Mouse (Mus musculus): ENCODE measurements at regions not wholly inside any gene's neighbourhood (a gene's known extent, or its start where the extent isn't known, plus 50 kb on each side); places are given as distances from the start of the nearest gene placed in this dataset.

DNA sequence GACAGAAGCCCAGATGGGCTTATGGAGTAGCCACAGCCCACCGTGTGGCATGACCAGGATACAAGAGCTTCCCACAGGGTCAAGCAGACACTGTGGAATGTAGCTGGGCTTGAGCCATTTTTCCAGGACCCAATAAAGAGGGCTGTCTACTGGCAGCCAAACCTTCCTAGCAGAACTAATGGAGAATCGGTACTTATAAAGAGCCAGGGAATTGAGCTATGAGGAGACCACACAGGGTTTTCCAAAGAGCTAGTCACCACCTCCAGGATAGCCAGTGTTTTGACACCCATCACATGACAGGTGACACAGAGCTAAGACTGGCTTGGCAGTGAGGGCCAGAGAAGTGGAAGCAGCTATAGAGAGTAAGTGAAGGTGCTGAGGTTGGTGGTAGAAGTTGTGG is 149.9 kb downstream of the Map2k4 start:
- H3K27ac ChIP-seq (ENCODE audit: low read depth, low read length): no peak overlapping the region

GRCm38 (mm10) chr11:65637206-65637605 is 150.9 kb downstream of the Map2k4 start:
- Histone ChIP-seq H3K4me3 (ENCODE audit: low read depth, low read length) (no peak overlapping the region), H3K4me2 (no peak overlapping the region), H3K4me1 (replicated peaks; ENCODE audit: control insufficient read depth, insufficient read depth, low read length) (no peaks in the 10 kb centered on the region), H3K9me3 (ENCODE audit: control insufficient read depth, low read length) (no peaks in the 10 kb centered on the region), H3K36me3 (ENCODE audit: control insufficient read depth, insufficient read depth, low read length) (no peaks in the 10 kb centered on the region), H3K9ac (ENCODE audit: low read depth, low read length) (no peak overlapping the region), H3K27me3 (replicated peaks; ENCODE audit: control insufficient read depth, insufficient read depth, low read length) (peaks cover 3% of the 10 kb centered on the region; the same call in 1 of the 2 replicates), H3K27ac (ENCODE audit: low read depth, low read length) (no peak overlapping the region)
- WGBS: 76% methylated on average over 3 of the region's 3 CpGs
- no peak for DNase-seq (ENCODE audit: low spot score)
- ATAC-seq (replicated peaks; ENCODE audit: low FRiP score): no peak

More for the DNA sequence above, 149.9 kb downstream of the Map2k4 start:
- Histone ChIP-seq H3K4me2 (no peak overlapping the region), H3K36me3 (ENCODE audit: control insufficient read depth, insufficient read depth, low read length) (no peaks in the 10 kb centered on the region), H3K9me3 (ENCODE audit: control insufficient read depth, low read length) (no peaks in the 10 kb centered on the region), H3K4me1 (replicated peaks; ENCODE audit: control insufficient read depth, insufficient read depth, low read length) (no peaks in the 10 kb centered on the region), H3K27me3 (replicated peaks; ENCODE audit: control insufficient read depth, insufficient read depth, low read length) (no peaks in the 10 kb centered on the region), H3K9ac (ENCODE audit: low read depth, low read length) (no peak overlapping the region), H3K4me3 (ENCODE audit: low read depth, low read length) (no peak overlapping the region)
- ATAC-seq (replicated peaks; ENCODE audit: low FRiP score) (no peak), DNase-seq (ENCODE audit: low spot score) (no peak)
- WGBS: 87% methylated on average over 2 of the region's 2 CpGs

GRCm38 (mm10) chr11:65635307-65635706 is 152.8 kb downstream of the Map2k4 start:
- Histone ChIP-seq H3K4me1 (replicated peaks; ENCODE audit: control insufficient read depth, insufficient read depth, low read length) (no peaks in the 10 kb centered on the region), H3K4me2 (no peak overlapping the region), H3K36me3 (ENCODE audit: control insufficient read depth, insufficient read depth, low read length) (no peaks in the 10 kb centered on the region), H3K9ac (ENCODE audit: low read depth, low read length) (no peak overlapping the region), H3K27ac (ENCODE audit: low read depth, low read length) (no peak overlapping the region), H3K27me3 (replicated peaks; ENCODE audit: control insufficient read depth, insufficient read depth, low read length) (peaks cover 3% of the 10 kb centered on the region; the same call in 1 of the 2 replicates), H3K9me3 (ENCODE audit: control insufficient read depth, low read length) (no peaks in the 10 kb centered on the region), H3K4me3 (ENCODE audit: low read depth, low read length) (no peak overlapping the region)
- ATAC-seq (replicated peaks; ENCODE audit: low FRiP score): no peak
- WGBS: 62% methylated on average over 4 of the region's 4 CpGs
- DNase-seq (ENCODE audit: low spot score): no peak

GRCm38 (mm10) chr11:65631164-65631563 is 156.9 kb downstream of the Map2k4 start:
- H3K27me3 ChIP-seq (replicated peaks; ENCODE audit: control insufficient read depth, insufficient read depth, low read length): peaks cover 3% of the 10 kb centered on the region; the same call in 1 of the 2 replicates
- no peak for ATAC-seq (replicated peaks; ENCODE audit: low FRiP score)
- H3K9ac ChIP-seq (ENCODE audit: low read depth, low read length): no peak overlapping the region
- H3K4me1 ChIP-seq (replicated peaks; ENCODE audit: control insufficient read depth, insufficient read depth, low read length): no peaks in the 10 kb centered on the region
- no peak overlapping the region for H3K4me3 ChIP-seq (ENCODE audit: low read depth, low read length)
- no peak for DNase-seq (ENCODE audit: low spot score)
- H3K4me2 ChIP-seq: no peak overlapping the region
- H3K9me3 ChIP-seq (ENCODE audit: control insufficient read depth, low read length): no peaks in the 10 kb centered on the region
- H3K27ac ChIP-seq (ENCODE audit: low read depth, low read length): no peak overlapping the region
- 57% methylated on average over 3 of the region's 3 CpGs for WGBS
- no peaks in the 10 kb centered on the region for H3K36me3 ChIP-seq (ENCODE audit: control insufficient read depth, insufficient read depth, low read length)

- Histone ChIP-seq H3K4me3 (ENCODE audit: low read depth, low read length) (no peak overlapping the region), H3K36me3 (ENCODE audit: control insufficient read depth, insufficient read depth, low read length) (no peaks in the 10 kb centered on the region), H3K4me1 (replicated peaks; ENCODE audit: control insufficient read depth, insufficient read depth, low read length) (no peaks in the 10 kb centered on the region), H3K9me3 (ENCODE audit: control insufficient read depth, low read length) (no peaks in the 10 kb centered on the region), H3K9ac (ENCODE audit: low read depth, low read length) (no peak overlapping the region), H3K27ac (ENCODE audit: low read depth, low read length) (no peak overlapping the region), H3K27me3 (replicated peaks; ENCODE audit: control insufficient read depth, insufficient read depth, low read length) (peaks cover 3% of the 10 kb centered on the region; the same call in 1 of the 2 replicates), H3K4me2 (no peak overlapping the region)
- 93% methylated on average over 1 of the region's 1 CpGs for WGBS
- DNase-seq (ENCODE audit: low spot score) (no peak), ATAC-seq (replicated peaks; ENCODE audit: low FRiP score) (no peak)
Measured at GRCm38 (mm10) chr11:65630436-65630835, 157.7 kb downstream of the Map2k4 start.

DNA sequence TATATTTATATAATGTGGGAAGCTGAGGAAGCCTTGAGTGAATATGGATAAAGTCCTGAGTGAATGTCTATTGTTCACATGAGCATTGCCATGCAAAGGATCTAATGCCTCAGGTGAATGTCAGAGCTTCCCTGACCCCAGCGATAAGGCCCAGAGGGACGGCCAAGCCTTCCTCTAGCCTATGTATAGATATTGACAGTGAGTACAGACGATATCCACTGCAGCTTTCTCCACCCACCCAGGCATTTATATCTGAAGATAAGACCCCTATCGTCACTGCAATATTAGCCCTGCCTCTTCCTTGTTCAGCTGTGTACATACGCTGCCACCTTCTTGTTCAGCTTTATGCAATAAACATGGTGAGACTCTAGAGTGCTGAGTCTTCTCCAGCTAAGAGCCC is 158.8 kb downstream of the Map2k4 start:
- Histone ChIP-seq H3K27me3 (replicated peaks; ENCODE audit: control insufficient read depth, insufficient read depth, low read length) (peaks cover 3% of the 10 kb centered on the region; the same call in 1 of the 2 replicates), H3K4me1 (replicated peaks; ENCODE audit: control insufficient read depth, insufficient read depth, low read length) (no peaks in the 10 kb centered on the region), H3K4me3 (ENCODE audit: low read depth, low read length) (no peak overlapping the region), H3K9ac (ENCODE audit: low read depth, low read length) (no peak overlapping the region), H3K27ac (ENCODE audit: low read depth, low read length) (no peak overlapping the region), H3K9me3 (ENCODE audit: control insufficient read depth, low read length) (no peaks in the 10 kb centered on the region), H3K4me2 (no peak overlapping the region), H3K36me3 (ENCODE audit: control insufficient read depth, insufficient read depth, low read length) (no peaks in the 10 kb centered on the region)
- DNase-seq (ENCODE audit: low spot score) (no peak), ATAC-seq (replicated peaks; ENCODE audit: low FRiP score) (peak; percentile 81)
- WGBS: 70% methylated on average over 5 of the region's 5 CpGs

DNA sequence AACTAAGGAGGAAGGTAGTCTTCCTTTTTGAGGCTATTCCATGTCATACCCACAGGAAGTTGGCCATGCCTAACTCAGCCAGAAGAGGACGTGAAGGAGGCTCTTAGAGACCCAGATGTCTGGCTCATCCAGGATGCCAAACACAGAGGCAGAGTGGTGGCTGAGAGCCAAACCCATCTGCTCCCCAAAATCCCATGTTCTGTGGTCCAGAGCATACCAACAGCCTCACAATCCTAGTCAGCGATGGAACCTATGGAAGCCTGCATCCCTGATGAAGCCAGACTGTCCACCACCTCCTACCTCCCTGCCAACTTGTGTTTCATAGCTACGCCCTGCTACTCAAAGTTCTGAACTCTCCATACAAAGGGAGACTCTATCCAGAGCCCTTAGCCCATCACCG is 169.1 kb downstream of the Map2k4 start:
- Histone ChIP-seq H3K27ac (ENCODE audit: low read depth, low read length) (no peak overlapping the region), H3K9me3 (ENCODE audit: control insufficient read depth, low read length) (no peaks in the 10 kb centered on the region), H3K4me3 (ENCODE audit: low read depth, low read length) (no peak overlapping the region), H3K9ac (ENCODE audit: low read depth, low read length) (no peak overlapping the region), H3K36me3 (ENCODE audit: control insufficient read depth, insufficient read depth, low read length) (no peaks in the 10 kb centered on the region), H3K4me1 (replicated peaks; ENCODE audit: control insufficient read depth, insufficient read depth, low read length) (no peaks in the 10 kb centered on the region), H3K4me2 (no peak overlapping the region), H3K27me3 (replicated peaks; ENCODE audit: control insufficient read depth, insufficient read depth, low read length) (no peaks in the 10 kb centered on the region)
- DNase-seq (ENCODE audit: low spot score): no peak
- WGBS: 82% methylated on average over 4 of the region's 4 CpGs
- no peak for ATAC-seq (replicated peaks; ENCODE audit: low FRiP score)

GRCm38 (mm10) chr11:65610536-65610935 is 177.6 kb downstream of the Map2k4 start:
- ATAC-seq (replicated peaks; ENCODE audit: low FRiP score): no peak
- no peaks in the 10 kb centered on the region for H3K4me1 ChIP-seq (replicated peaks; ENCODE audit: control insufficient read depth, insufficient read depth, low read length)
- H3K27ac ChIP-seq (ENCODE audit: low read depth, low read length): no peak overlapping the region
- H3K4me2 ChIP-seq: no peak overlapping the region
- WGBS: 82% methylated on average over 3 of the region's 3 CpGs
- no peaks in the 10 kb centered on the region for H3K36me3 ChIP-seq (ENCODE audit: control insufficient read depth, insufficient read depth, low read length)
- H3K27me3 ChIP-seq (replicated peaks; ENCODE audit: control insufficient read depth, insufficient read depth, low read length): no peaks in the 10 kb centered on the region
- DNase-seq (ENCODE audit: low spot score): no peak
- H3K9ac ChIP-seq (ENCODE audit: low read depth, low read length): no peak overlapping the region
- H3K4me3 ChIP-seq (ENCODE audit: low read depth, low read length): no peak overlapping the region
- H3K9me3 ChIP-seq (ENCODE audit: control insufficient read depth, low read length): no peaks in the 10 kb centered on the region

GRCm38 (mm10) chr11:65609056-65609455 is 179.0 kb downstream of the Map2k4 start:
- Histone ChIP-seq H3K9ac (ENCODE audit: low read depth, low read length) (no peak overlapping the region), H3K4me2 (no peak overlapping the region), H3K4me1 (replicated peaks; ENCODE audit: control insufficient read depth, insufficient read depth, low read length) (no peaks in the 10 kb centered on the region), H3K27ac (ENCODE audit: low read depth, low read length) (no peak overlapping the region), H3K9me3 (ENCODE audit: control insufficient read depth, low read length) (no peaks in the 10 kb centered on the region), H3K27me3 (replicated peaks; ENCODE audit: control insufficient read depth, insufficient read depth, low read length) (no peaks in the 10 kb centered on the region), H3K4me3 (ENCODE audit: low read depth, low read length) (no peak overlapping the region), H3K36me3 (ENCODE audit: control insufficient read depth, insufficient read depth, low read length) (no peaks in the 10 kb centered on the region)
- ATAC-seq (replicated peaks; ENCODE audit: low FRiP score) (no peak), DNase-seq (ENCODE audit: low spot score) (no peak)
- WGBS: 68% methylated on average over 4 of the region's 4 CpGs
